16 mouse cellular contexts compared by ENCODE assay signal in genomic region chr7:127583260-127583659, GRCm38 (mm10).
"Had no signal": no experiment of that assay in that cellular context is flagged by ENCODE, and none has a peak within 500 bp of the region (broad histone marks: within the 10 kb centered on the region; RNA-seq: fewer than 3 reads in every experiment).

No protein-coding gene starts in this region.

- H3K9me3 ChIP-seq: neural tube, embryonic 12.5 days; neural tube, embryonic 13.5 days; neural tube, embryonic 15.5 days; stomach, embryonic 15.5 days had no signal

- H3K27me3 ChIP-seq: neural tube, embryonic 12.5 days; neural tube, embryonic 13.5 days; neural tube, embryonic 15.5 days; stomach, embryonic 15.5 days had no signal

- H3K9ac ChIP-seq: neural tube, embryonic 12.5 days; neural tube, embryonic 13.5 days; neural tube, embryonic 15.5 days; stomach, embryonic 15.5 days had no signal

- H3K27ac ChIP-seq: neural tube, embryonic 12.5 days; neural tube, embryonic 13.5 days; neural tube, embryonic 15.5 days; stomach, embryonic 15.5 days; stomach, postnatal 0 days had no signal

- H3K4me3 ChIP-seq: neural tube, embryonic 12.5 days; neural tube, embryonic 13.5 days; neural tube, embryonic 15.5 days; stomach, embryonic 15.5 days had no signal

- H3K4me2 ChIP-seq: neural tube, embryonic 12.5 days; neural tube, embryonic 13.5 days; neural tube, embryonic 15.5 days; stomach, embryonic 15.5 days had no signal

- DNase-seq: retina, postnatal 1 day; right cerebral cortex, adult 18-20 months; right cerebral cortex, postnatal 14 days; right cerebral cortex, postnatal 4 days; spleen, adult 18-20 months; thymus, adult 18-20 months; thymus, adult 2 months; thymus, postnatal 14 days; thymus, postnatal 25 days; thymus, postnatal 36 days; thymus, postnatal 4 days had no signal
